Mouse (Mus musculus) urinary bladder, adult 18-20 months (tissue): Measurements from ENCODE around the gene Zfp938.
A peak's percentile ranks its signal among the peaks of the same experiment; 100 is the strongest.

Experiments used
- DNase-seq, 2 experiments: peaks; one replicate each; pipeline ENCODE4 v3.0.0; 2022; ENCODE audit warnings: low spot score in 2 of 2, mixed read lengths in 2 of 2

The Zfp938 gene

GRCm38 (mm10) chr10:82240742-82241400 is at the start of gene Zfp938:
Gene Zfp938, minus strand, starts transcription at chr10:82241280.
- peak; percentile 65 to 69 for DNase-seq

GRCm38 (mm10) chr10:82257331-82257730 is 16.3 kb upstream of the Zfp938 start:
- DNase-seq, result no peak

GRCm38 (mm10) chr10:82245021-82245420 is 3.9 kb upstream of the Zfp938 start:
- DNase-seq, result no peak

- DNase-seq, result no peak
Measured at GRCm38 (mm10) chr10:82241401-82241788, 315 bp upstream of the Zfp938 start.

- peak; percentile 67 to 69 for DNase-seq
Measured at GRCm38 (mm10) chr10:82178257-82179064, 62.6 kb downstream of the Zfp938 start.
